Mouse (Mus musculus) neural tube, embryonic 14.5 days (tissue): ENCODE results near the gene Smyd4. TPM values are rescaled to one million over a fixed set of nuclear protein-coding genes. Genes with fewer than 3 reads are reported as not detected.
A peak's percentile ranks its signal among the peaks of the same experiment; 100 is the strongest.

ENCODE experiments used
- ATAC-seq: fragments of 200-750 bp; cut with Nextera tagmentation; 2 replicates; pipeline ENCODE4 v1.8.0; 2017; ENCODE audit warnings: low read depth, mild to moderate bottlenecking, moderate TSS enrichment, moderate library complexity
- H3K27ac ChIP-seq: fragments of 300-500 bp; sonication (generic); 2 replicates; pipeline ENCODE4 v1.5.1; 2014; ENCODE audit warnings: low read depth, mild to moderate bottlenecking, control low read depth, low read length, moderate library complexity, mixed read lengths
- H3K27me3 ChIP-seq: fragments of 300-500 bp; sonication (generic); 2 replicates; pipeline ENCODE4 v1.6.1; 2014; ENCODE audit warnings: low read length; ENCODE audit not compliant: control insufficient read depth, insufficient read depth
- H3K36me3 ChIP-seq: fragments of 300-500 bp; sonication (generic); 2 replicates; pipeline ENCODE4 v1.6.1; 2014; ENCODE audit warnings: low read length, mixed read lengths; ENCODE audit not compliant: control insufficient read depth, insufficient read depth
- H3K4me1 ChIP-seq: fragments of 300-500 bp; sonication (generic); 2 replicates; pipeline ENCODE4 v1.6.1; 2014; ENCODE audit warnings: low read length; ENCODE audit not compliant: control insufficient read depth, insufficient read depth
- H3K4me2 ChIP-seq: fragments of 300-500 bp; sonication (generic); 2 replicates; pipeline ENCODE4 v1.6.1; 2014; ENCODE audit warnings: mild to moderate bottlenecking, low read depth, low read length, control low read depth
- H3K4me3 ChIP-seq: fragments of 300-500 bp; sonication (generic); 2 replicates; pipeline ENCODE4 v1.5.1; 2014; ENCODE audit warnings: low read depth, low read length, control low read depth, mixed read lengths
- H3K9ac ChIP-seq: fragments of 300-500 bp; sonication (generic); replicated peaks from 2 replicates; pipeline ENCODE4 v1.6.1; 2014; ENCODE audit warnings: low read depth, mild to moderate bottlenecking, control low read depth, low read length, mixed read lengths
- H3K9me3 ChIP-seq: fragments of 300-500 bp; sonication (generic); 2 replicates; pipeline ENCODE4 v1.6.1; 2016; ENCODE audit warnings: low read length; ENCODE audit not compliant: control insufficient read depth
- WGBS: fragments of 180-500 bp; shearing (Covaris S2); extraction: QIAGEN DNeasy Blood & Tissue Kit; methylation state at CpG from one replicate; pipeline ENCODE4 v1.1.7; 2014; 5-methylcytosine and 5-hydroxymethylcytosine counted together
- polyA plus RNA-seq: library from polyadenylated mRNA; unstranded; fragments of >200 nt; fragmentation: Nextera tagmentation; extraction: Ambion mirVana; gene quantifications from 2 replicates; pipeline ENCODE4 v1.2.1, GENCODE M21; 2014

Smyd4 gene
- polyA plus RNA-seq, 1 experiment from 2014 or later: 17.7 TPM

- no peak overlapping the region for H3K27ac ChIP-seq
- WGBS: 78% methylated on average over 5 of the region's 5 CpGs
- no peaks in the 10 kb centered on the region for H3K36me3 ChIP-seq
- H3K4me2 ChIP-seq: no peak overlapping the region
- H3K9ac ChIP-seq: no peak overlapping the region
- H3K27me3 ChIP-seq: no peaks in the 10 kb centered on the region
- no peak for ATAC-seq
- no peaks in the 10 kb centered on the region for H3K4me1 ChIP-seq
- H3K9me3 ChIP-seq: no peaks in the 10 kb centered on the region
- H3K4me3 ChIP-seq: no peak overlapping the region
Measured at GRCm38 (mm10) chr11:75420810-75421374, 72.7 kb downstream of the Smyd4 start.

GRCm38 (mm10) chr11:75421375-75422012, 73.3 kb downstream of the Smyd4 start:
- ATAC-seq: no peak
- Histone ChIP-seq H3K9me3 (no peaks in the 10 kb centered on the region), H3K4me3 (peak overlapping the region; percentile 17; the same call in 1 of the 2 replicates), H3K27me3 (no peaks in the 10 kb centered on the region), H3K4me2 (no peak overlapping the region; the same call in 1 of the 2 replicates), H3K36me3 (no peaks in the 10 kb centered on the region), H3K9ac (no peak overlapping the region), H3K4me1 (no peaks in the 10 kb centered on the region), H3K27ac (no peak overlapping the region)
- WGBS: 44% methylated on average over 6 of the region's 6 CpGs

DNA sequence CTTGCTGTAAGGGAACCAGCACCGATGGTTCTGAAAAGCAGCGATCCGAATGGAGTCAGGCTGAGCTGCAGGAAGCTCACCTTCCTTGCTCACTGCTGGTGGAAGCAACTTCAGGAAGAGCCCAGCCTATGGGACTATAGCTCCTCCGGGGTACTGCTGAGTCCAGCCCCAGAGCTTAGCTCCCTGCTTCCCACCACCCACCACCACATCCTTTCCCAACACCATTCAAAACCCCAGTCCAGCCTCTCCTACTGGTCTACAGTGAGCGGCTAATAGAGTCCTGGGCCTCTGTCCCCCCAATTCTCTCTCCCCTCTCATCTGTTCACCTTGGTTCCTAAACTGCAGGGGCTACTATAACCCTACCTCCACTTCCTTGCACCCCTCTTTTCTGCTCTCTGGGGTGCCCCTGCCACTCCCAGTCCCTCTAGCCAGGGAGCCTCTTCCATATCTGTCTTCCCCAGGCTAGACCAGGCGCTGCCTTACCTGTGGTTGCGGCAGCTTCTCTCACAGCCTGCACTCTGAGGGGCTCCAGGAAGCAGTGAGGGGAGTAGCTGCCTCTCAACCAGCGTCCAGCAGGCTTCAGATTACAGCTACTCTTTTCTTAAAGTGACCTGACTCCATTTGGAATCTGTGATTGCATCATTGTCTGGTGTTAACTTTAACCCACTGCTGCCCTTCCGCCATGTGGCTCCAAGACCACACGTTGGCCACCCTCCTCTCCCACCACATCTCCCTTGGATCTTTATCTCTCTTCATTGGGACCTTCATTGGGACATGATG, 74.0 kb downstream of the Smyd4 start, which contains the start of gene Serpinf1:
Gene Serpinf1 (minus strand): TSS at position 689 of the 780 bp plus-strand sequence.
- no peak within 1 kb of the TSS; the same call in 1 of the 2 replicates for H3K4me2 ChIP-seq
- H3K4me1 ChIP-seq: no peaks in the 10 kb centered on the region
- no peaks in the 10 kb centered on the region for H3K36me3 ChIP-seq
- no peak for ATAC-seq
- H3K4me3 ChIP-seq: peak within 1 kb of the TSS; percentile 17; the same call in 1 of the 2 replicates
- H3K9ac ChIP-seq: no peak within 1 kb of the TSS
- 47% methylated on average over 10 of the region's 10 CpGs for WGBS
- H3K27me3 ChIP-seq: no peaks in the 10 kb centered on the region
- H3K9me3 ChIP-seq: no peaks in the 10 kb centered on the region
- H3K27ac ChIP-seq: no peak within 1 kb of the TSS

DNA sequence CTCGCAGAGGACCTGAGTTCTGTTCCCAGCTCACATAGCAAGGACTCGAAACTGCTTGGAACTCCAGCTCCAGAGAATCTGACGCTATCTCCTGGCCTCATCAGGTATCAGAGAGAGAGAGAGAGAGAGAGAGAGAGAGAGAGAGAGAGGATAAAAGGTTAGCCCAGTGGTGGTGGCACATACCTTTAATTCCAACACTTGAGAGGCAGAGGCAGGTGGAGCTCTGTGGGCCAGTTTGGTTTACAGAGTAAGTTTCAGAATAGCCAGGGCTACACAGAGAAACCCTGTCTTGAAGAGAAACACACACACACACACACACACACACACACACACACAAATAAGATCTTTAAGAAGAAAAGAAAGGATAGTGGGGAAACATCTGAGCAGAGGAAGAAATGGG, 74.9 kb downstream of the Smyd4 start:
- Histone ChIP-seq H3K4me2 (no peak overlapping the region), H3K9me3 (no peaks in the 10 kb centered on the region), H3K36me3 (no peaks in the 10 kb centered on the region), H3K4me3 (no peak overlapping the region), H3K27ac (no peak overlapping the region), H3K9ac (no peak overlapping the region), H3K4me1 (no peaks in the 10 kb centered on the region), H3K27me3 (no peaks in the 10 kb centered on the region)
- WGBS: 90% methylated on average over 3 of the region's 3 CpGs
- no peak for ATAC-seq

GRCm38 (mm10) chr11:75424033-75424432, 75.8 kb downstream of the Smyd4 start:
- no peak overlapping the region for H3K9ac ChIP-seq
- H3K4me2 ChIP-seq: no peak overlapping the region
- no peaks in the 10 kb centered on the region for H3K36me3 ChIP-seq
- H3K27me3 ChIP-seq: no peaks in the 10 kb centered on the region
- ATAC-seq: no peak
- H3K27ac ChIP-seq: no peak overlapping the region
- no peaks in the 10 kb centered on the region for H3K9me3 ChIP-seq
- no peaks in the 10 kb centered on the region for H3K4me1 ChIP-seq
- no peak overlapping the region for H3K4me3 ChIP-seq
- 95% methylated on average over 9 of the region's 9 CpGs for WGBS

- Histone ChIP-seq H3K9ac (no peak overlapping the region), H3K4me3 (no peak overlapping the region), H3K4me1 (no peaks in the 10 kb centered on the region), H3K36me3 (no peaks in the 10 kb centered on the region), H3K27me3 (no peaks in the 10 kb centered on the region), H3K27ac (no peak overlapping the region), H3K9me3 (no peaks in the 10 kb centered on the region), H3K4me2 (no peak overlapping the region)
- no peak for ATAC-seq
- WGBS: 94% methylated on average over 3 of the region's 3 CpGs
Measured at GRCm38 (mm10) chr11:75424459-75424858, 76.2 kb downstream of the Smyd4 start.

- no peak overlapping the region for H3K9ac ChIP-seq
- H3K4me2 ChIP-seq: no peak overlapping the region
- no peaks in the 10 kb centered on the region for H3K36me3 ChIP-seq
- WGBS: 91% methylated on average over 9 of the region's 9 CpGs
- no peaks in the 10 kb centered on the region for H3K27me3 ChIP-seq
- H3K27ac ChIP-seq: no peak overlapping the region
- H3K4me1 ChIP-seq: no peaks in the 10 kb centered on the region
- no peak overlapping the region for H3K4me3 ChIP-seq
- no peaks in the 10 kb centered on the region for H3K9me3 ChIP-seq
- ATAC-seq: no peak
Measured at GRCm38 (mm10) chr11:75429019-75429705, 80.9 kb downstream of the Smyd4 start.

GRCm38 (mm10) chr11:75431307-75431706, 83.1 kb downstream of the Smyd4 start:
- Histone ChIP-seq H3K4me3 (no peak overlapping the region), H3K36me3 (no peaks in the 10 kb centered on the region), H3K27me3 (no peaks in the 10 kb centered on the region), H3K9ac (no peak overlapping the region), H3K4me2 (no peak overlapping the region), H3K27ac (no peak overlapping the region), H3K4me1 (no peaks in the 10 kb centered on the region), H3K9me3 (no peaks in the 10 kb centered on the region)
- ATAC-seq: peak; percentile 69; the same call in 1 of the 2 replicates
- 53% methylated on average over 11 of the region's 11 CpGs for WGBS
